Mouse (Mus musculus): ENCODE measurements around the gene Ube2m. TPM values are rescaled to one million over a fixed set of nuclear protein-coding genes. Genes with fewer than 3 reads are reported as not detected.

Ube2m gene
- total and polyA plus RNA-seq, 3 experiments: 134 to 272 (median 244) TPM

- H3K27ac ChIP-seq (ENCODE audit: insufficient read depth, low read depth): no peak overlapping the region
- DNase-seq (ENCODE audit: extremely low read depth): no peak
- dilution Hi-C loops (cut with MboI; ENCODE audit: extremely low pct_ligation_motif_present, extremely low pct_unique_long_range_greater_than_20kb, low sequenced_read_pairs): no loop called here
- peaks cover 1 to 24% of the 10 kb centered on the region in 2 experiments for H3K36me3 ChIP-seq (replicated peaks in 1 of 2; ENCODE audit: control insufficient read depth in 1 of 2, insufficient read depth in 1 of 2, low read length in 1 of 2)
- TF ChIP-seq IRF4 (IDR thresholded peaks at IDR 0.05; ENCODE audit: low read depth, low read length): no peak
- TF ChIP-seq JUN (IDR thresholded peaks at IDR 0.05; ENCODE audit: insufficient read depth, low read depth, low read length): no peak
- no peak for TF ChIP-seq USF1 (IDR thresholded peaks at IDR 0.05; ENCODE audit: low read depth, low read length)
- no peak for TF ChIP-seq UBTF (IDR thresholded peaks at IDR 0.05; ENCODE audit: low read depth, low read length)
- no peak for TF ChIP-seq HCFC1 (IDR thresholded peaks at IDR 0.05; ENCODE audit: low read depth, low read length)
- TF ChIP-seq MAZ (IDR thresholded peaks at IDR 0.05; ENCODE audit: low read depth, low read length): no peak
- TF ChIP-seq JUND (conservative IDR thresholded peaks at IDR 0.05; ENCODE audit: low read depth, low read length): no peak
- TF ChIP-seq POLR2A (IDR thresholded peaks at IDR 0.05; ENCODE audit: low read depth, low read length): no peak
- no peak overlapping the region for H3K4me2 ChIP-seq (ENCODE audit: insufficient read depth, low read depth, poor library complexity, severe bottlenecking)
- no peak overlapping the region for H3K9ac ChIP-seq (ENCODE audit: insufficient read depth, low read depth)
- peaks cover under 1 to 25% of the 10 kb centered on the region in 2 experiments; a peak in 3 of 4 replicates for H3K4me1 ChIP-seq (ENCODE audit: control insufficient read depth in 1 of 2, insufficient read depth in 2 of 2)
- no peak overlapping the region for H3K4me3 ChIP-seq (replicated peaks in 1 of 3; ENCODE audit: low read depth in 2 of 3, low read length in 2 of 3, poor library complexity in 1 of 3)
- in situ Hi-C loops (cut with MboI; ENCODE audit: low pct_ligation_motif_present, low pct_unique_long_range_greater_than_20kb, low sequenced_read_pairs): loop anchor here (5.0 to 10.0 kb wide), 2 partner anchors 34 to 116 kb away; partner anchors contain the start of genes Rnf225 and Rps5
- H3K27me3 ChIP-seq (replicated peaks): no peaks in the 10 kb centered on the region
- H3K9me3 ChIP-seq (replicated peaks; ENCODE audit: low read length): peaks cover 10% of the 10 kb centered on the region
- H3K79me2 ChIP-seq (replicated peaks; ENCODE audit: control insufficient read depth, extremely low read depth, insufficient read depth, poor library complexity, severe bottlenecking): peaks cover 13% of the 10 kb centered on the region
Observed at GRCm38 (mm10) chr7:13041256-13041655, 3.2 kb upstream of the Ube2m start.

- Histone ChIP-seq H3K9ac (ENCODE audit: insufficient read depth, low read depth) (peak overlapping the region; percentile 97), H3K9me3 (replicated peaks; ENCODE audit: low read length) (peaks cover 10% of the 10 kb centered on the region), H3K4me2 (ENCODE audit: insufficient read depth, low read depth, poor library complexity, severe bottlenecking) (peak overlapping the region; percentile 74), H3K27me3 (replicated peaks) (no peaks in the 10 kb centered on the region), H3K4me3 (replicated peaks in 1 of 3; ENCODE audit: low read depth in 2 of 3, low read length in 2 of 3, poor library complexity in 1 of 3) (peak overlapping the region; percentile 84 to 92 (median 86)), H3K36me3 (replicated peaks in 1 of 2; ENCODE audit: control insufficient read depth in 1 of 2, insufficient read depth in 1 of 2, low read length in 1 of 2) (peaks cover 15 to 37% of the 10 kb centered on the region in 2 experiments), H3K4me1 (ENCODE audit: control insufficient read depth in 1 of 2, insufficient read depth in 2 of 2) (peaks cover 11 to 39% of the 10 kb centered on the region in 2 experiments), H3K27ac (ENCODE audit: insufficient read depth, low read depth) (no peak overlapping the region), H3K79me2 (replicated peaks; ENCODE audit: control insufficient read depth, extremely low read depth, insufficient read depth, poor library complexity, severe bottlenecking) (peaks cover 18% of the 10 kb centered on the region)
- in situ Hi-C loops (cut with MboI; ENCODE audit: low pct_ligation_motif_present, low pct_unique_long_range_greater_than_20kb, low sequenced_read_pairs) (no loop called here), dilution Hi-C loops (cut with MboI; ENCODE audit: extremely low pct_ligation_motif_present, extremely low pct_unique_long_range_greater_than_20kb, low sequenced_read_pairs) (no loop called here)
- TF ChIP-seq USF2 (conservative IDR thresholded peaks at IDR 0.05; ENCODE audit: low read depth, low read length) (no peak), HCFC1 (IDR thresholded peaks at IDR 0.05; ENCODE audit: low read depth, low read length) (no peak), ZNF384 (IDR thresholded peaks at IDR 0.05; ENCODE audit: low read depth, low read length) (no peak), CHD1 (IDR thresholded peaks at IDR 0.05; ENCODE audit: low read depth, low read length) (no peak), TBP (conservative IDR thresholded peaks at IDR 0.05; ENCODE audit: low read depth, low read length) (no peak)
- no peak for DNase-seq (ENCODE audit: extremely low read depth)
Observed at GRCm38 (mm10) chr7:13039181-13039580, 1.1 kb upstream of the Ube2m start.

- dilution Hi-C loops (cut with MboI; ENCODE audit: extremely low pct_ligation_motif_present, extremely low pct_unique_long_range_greater_than_20kb, low sequenced_read_pairs): no loop called here
- in situ Hi-C loops (cut with MboI; ENCODE audit: low pct_ligation_motif_present, low pct_unique_long_range_greater_than_20kb, low sequenced_read_pairs): no loop called here
- no peak for TF ChIP-seq NRF1 (IDR thresholded peaks at IDR 0.05; ENCODE audit: low read depth, low read length)
- peak; percentile 20; the same call in 1 of the 2 replicates for TF ChIP-seq MEF2A (IDR thresholded peaks at IDR 0.05; ENCODE audit: borderline replicate concordance, low read depth, low read length)
- DNase-seq (ENCODE audit: extremely low read depth): peak; percentile 36
- H3K36me3 ChIP-seq (replicated peaks in 1 of 2; ENCODE audit: control insufficient read depth in 1 of 2, insufficient read depth in 1 of 2, low read length in 1 of 2): peaks cover 15 to 34% of the 10 kb centered on the region in 2 experiments
- peak overlapping the region; percentile 74 for H3K4me2 ChIP-seq (ENCODE audit: insufficient read depth, low read depth, poor library complexity, severe bottlenecking)
- H3K79me2 ChIP-seq (replicated peaks; ENCODE audit: control insufficient read depth, extremely low read depth, insufficient read depth, poor library complexity, severe bottlenecking): peaks cover 18% of the 10 kb centered on the region
- no peaks in the 10 kb centered on the region for H3K27me3 ChIP-seq (replicated peaks)
- peaks cover 11 to 41% of the 10 kb centered on the region in 2 experiments for H3K4me1 ChIP-seq (ENCODE audit: control insufficient read depth in 1 of 2, insufficient read depth in 2 of 2)
- H3K9me3 ChIP-seq (replicated peaks; ENCODE audit: low read length): peaks cover 5% of the 10 kb centered on the region
- H3K9ac ChIP-seq (ENCODE audit: insufficient read depth, low read depth): peak overlapping the region; percentile 97
- H3K27ac ChIP-seq (ENCODE audit: insufficient read depth, low read depth): peak overlapping the region; percentile 84
- peak overlapping the region; percentile 84 to 92 (median 86) for H3K4me3 ChIP-seq (replicated peaks in 1 of 3; ENCODE audit: low read depth in 2 of 3, low read length in 2 of 3, poor library complexity in 1 of 3)
Observed at GRCm38 (mm10) chr7:13038621-13039169, 620 bp upstream of the Ube2m start.

All from CH12.LX (cell line).